ENCODE assay signal across 14 mouse cellular contexts in the genomic region with DNA sequence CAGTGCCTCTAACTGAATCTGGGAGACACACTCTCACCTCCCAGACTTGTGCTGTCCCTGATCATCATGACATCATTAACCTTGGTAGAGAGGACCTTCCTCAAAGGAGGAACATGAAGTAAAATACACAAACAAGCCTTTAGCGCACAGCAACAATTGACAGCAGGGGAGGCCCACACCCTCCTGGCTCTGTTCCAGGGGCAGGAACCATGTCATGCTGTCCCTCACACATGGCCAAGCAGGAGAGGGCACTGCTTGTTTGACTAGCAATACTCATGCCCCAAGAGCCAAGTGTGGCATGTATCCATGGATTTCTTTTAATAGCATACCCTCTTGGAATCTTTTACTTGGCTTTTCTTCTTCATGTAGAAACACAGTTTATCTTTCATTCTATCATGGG. TPM values are rescaled to one million over a fixed set of nuclear protein-coding genes. Genes with fewer than 3 reads are reported as not detected.
A peak's percentile ranks its signal among the peaks of the same experiment; 100 is the strongest.
DNase-seq lines count a peak whose midpoint lies in the region; ATAC-seq lines count a peak whose summit lies in the region.
"Had no signal": no experiment of that assay in that cellular context is flagged by ENCODE, and none has a peak within 500 bp of the region (broad histone marks: within the 10 kb centered on the region; RNA-seq: fewer than 3 reads in every experiment).

No protein-coding gene starts in this region.

- ATAC-seq in megakaryocyte-erythroid progenitor cell, adult 5-6 weeks (replicated peaks; ENCODE audit: low FRiP score, low TSS enrichment, poor library complexity, severe bottlenecking), result no peak
- ATAC-seq: forebrain, embryonic 15.5 days; hindbrain, postnatal 0 days; intestine, postnatal 0 days; midbrain, embryonic 15.5 days had no signal

- DNase-seq in heart, adult 11 months, result peak; percentile 78
- DNase-seq in heart, adult 9 months (ENCODE audit: low spot score in 2 of 2), result no peak
- DNase-seq in kidney, postnatal 4 days, result peak; percentile 20 to 44
- no peak for DNase-seq in kidney, adult 11 months
- peak; percentile 4 for DNase-seq in adrenal gland, postnatal 25 days
- peak; percentile 31 for DNase-seq in lung, postnatal 14 days
- DNase-seq: cerebellum, adult 18-20 months; heart, postnatal 10 days; liver had no signal

RNA-seq across cellular contexts. Expression of gene Dgkh, which starts 22.7 kb away (rescaled TPM):
- 7.8 and 9.6 TPM in 2 replicates for total RNA-seq in adrenal gland, postnatal 25 days (2021)
- 0.37 TPM in 1 of 2 replicates, not detected in the other for total RNA-seq in megakaryocyte-erythroid progenitor cell, adult 5-6 weeks (2014; fragmentation: Nextera tagmentation)
- 0.23 and 0.30 TPM in 2 replicates for total RNA-seq in megakaryocyte-erythroid progenitor cell, adult 5-6 weeks (2017)

Comparison
In these comparisons a context has a peak if more than half of its experiments do, and no peak if none do; other contexts are left out.
1. DNase-seq: peak in heart, adult 11 months (single experiment), kidney, postnatal 4 days (2 of 2), adrenal gland, postnatal 25 days (single experiment) and lung, postnatal 14 days (single experiment); none in heart, adult 9 months (0 of 2) and kidney, adult 11 months (single experiment).